Mouse (Mus musculus): Measurements from ENCODE around the gene Cnot11. TPM values are rescaled to one million over a fixed set of nuclear protein-coding genes. Genes with fewer than 3 reads are reported as not detected.

Gene Cnot11
- total RNA-seq, 2 experiments from 2014 or later: 22.8 to 26.4 TPM

GRCm38 (mm10) chr1:39515303-39515991 is 19.3 kb upstream of the Cnot11 start:
- intact Hi-C loops (cut with DNase I): no loop called here
- H3K27ac ChIP-seq: no peak overlapping the region
- TF ChIP-seq CTCF (IDR thresholded peaks at IDR 0.05): no peak
- H3K4me3 ChIP-seq: no peak overlapping the region
- DNase-seq (ENCODE audit: extremely low spot score in 1 of 2, low spot score in 2 of 2): no peak

GRCm38 (mm10) chr1:39521326-39521725 is 13.5 kb upstream of the Cnot11 start:
- intact Hi-C loops (cut with DNase I): loop anchor here (10.0 kb wide), 1 partner anchor 297 kb away; no protein-coding TSS in a partner anchor
- TF ChIP-seq CTCF (IDR thresholded peaks at IDR 0.05): no peak
- H3K27ac ChIP-seq: no peak overlapping the region
- DNase-seq (ENCODE audit: extremely low spot score in 1 of 2, low spot score in 2 of 2): no peak
- H3K4me3 ChIP-seq: no peak overlapping the region

- intact Hi-C loops (cut with DNase I): loop anchor here (2.0 to 10.0 kb wide), 2 partner anchors 130 to 298 kb away; no protein-coding TSS in a partner anchor
Measured at GRCm38 (mm10) chr1:39522519-39522918, 12.3 kb upstream of the Cnot11 start.

GRCm38 (mm10) chr1:39525763-39526162 is 9.0 kb upstream of the Cnot11 start:
- TF ChIP-seq CTCF (IDR thresholded peaks at IDR 0.05): no peak
- Histone ChIP-seq H3K27ac (no peak overlapping the region), H3K4me3 (no peak overlapping the region)
- DNase-seq (ENCODE audit: extremely low spot score in 1 of 2, low spot score in 2 of 2): no peak
- intact Hi-C loops (cut with DNase I): loop anchor here (10.0 kb wide), 1 partner anchor 301 kb away; no protein-coding TSS in a partner anchor

More at GRCm38 (mm10) chr1:39522519-39522918, 12.3 kb upstream of the Cnot11 start:
- DNase-seq (ENCODE audit: extremely low spot score in 1 of 2, low spot score in 2 of 2): no peak
- H3K27ac ChIP-seq: no peak overlapping the region
- H3K4me3 ChIP-seq: no peak overlapping the region
- peak; percentile 75 for TF ChIP-seq CTCF (IDR thresholded peaks at IDR 0.05)

DNA sequence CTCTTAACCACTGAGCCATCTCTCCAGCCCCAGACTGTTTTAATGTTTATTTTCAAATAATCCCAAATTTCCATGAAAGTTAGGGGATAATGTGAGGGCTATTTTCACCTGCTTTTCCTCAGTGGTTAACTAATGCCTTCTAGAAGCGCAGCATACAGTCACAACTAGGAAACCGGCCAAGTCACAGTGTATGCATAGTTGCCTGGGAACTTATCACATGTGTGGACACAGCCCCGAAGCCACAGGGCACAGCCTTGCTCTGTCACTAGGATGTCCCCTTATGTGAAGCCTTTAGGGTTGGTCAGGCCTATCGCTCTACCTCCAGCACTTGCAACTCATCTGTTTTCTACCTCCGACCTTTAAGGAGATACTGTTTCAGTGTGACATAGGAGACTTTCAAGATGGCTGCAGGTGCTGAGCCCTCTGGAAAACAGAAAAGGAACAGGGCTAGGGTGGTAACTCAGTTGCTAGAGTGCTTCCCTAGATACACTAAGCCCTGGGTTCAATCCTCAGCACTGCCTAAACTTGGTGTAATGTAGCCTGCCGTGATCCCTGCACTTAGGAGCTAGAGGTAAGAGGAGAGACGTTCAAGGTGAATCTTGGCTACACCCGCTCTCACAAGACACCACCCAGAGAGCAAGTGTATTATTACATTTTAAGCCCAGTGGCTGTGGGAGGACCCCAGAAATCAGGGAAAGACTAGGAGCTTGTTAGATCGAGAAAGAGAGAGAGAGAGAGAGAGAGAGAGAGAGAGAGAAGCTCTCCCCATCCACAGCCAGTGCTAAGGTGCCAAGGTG is 8.2 kb upstream of the Cnot11 start:
- TF ChIP-seq CTCF (IDR thresholded peaks at IDR 0.05): no peak
- H3K4me3 ChIP-seq: no peak overlapping the region
- no peak overlapping the region for H3K27ac ChIP-seq
- intact Hi-C loops (cut with DNase I): loop anchor here (10.0 kb wide), 1 partner anchor 302 kb away; no protein-coding TSS in a partner anchor
- no peak for DNase-seq (ENCODE audit: extremely low spot score in 1 of 2, low spot score in 2 of 2)

DNA sequence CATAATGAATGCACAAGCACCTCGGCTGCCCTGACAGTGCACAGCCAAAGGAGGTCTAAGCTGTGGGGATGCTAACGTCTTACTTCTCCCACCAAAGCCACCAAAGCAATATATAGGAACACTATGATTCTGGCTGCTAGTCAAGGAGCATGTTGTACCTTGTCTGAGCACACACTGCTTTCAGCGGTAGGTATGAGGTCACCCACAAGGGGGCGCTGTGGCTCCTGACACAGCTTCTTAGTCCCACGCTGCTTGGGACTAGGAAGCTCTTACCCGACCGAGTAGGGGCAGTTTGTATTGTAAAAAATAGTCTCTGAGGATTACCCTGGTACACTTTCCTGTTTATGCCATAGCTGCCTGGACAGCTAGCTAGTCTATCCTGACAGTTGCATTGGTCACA is 7.4 kb upstream of the Cnot11 start:
- Histone ChIP-seq H3K27ac (no peak overlapping the region), H3K4me3 (no peak overlapping the region)
- TF ChIP-seq CTCF (IDR thresholded peaks at IDR 0.05): peak; percentile 91
- peak; percentile 63 to 69 for DNase-seq (ENCODE audit: extremely low spot score in 1 of 2, low spot score in 2 of 2)
- intact Hi-C loops (cut with DNase I): loop anchor here (10.0 kb wide), 1 partner anchor 303 kb away; no protein-coding TSS in a partner anchor

- intact Hi-C loops (cut with DNase I): loop anchor here (10.0 kb wide), 1 partner anchor 304 kb away; no protein-coding TSS in a partner anchor
- TF ChIP-seq CTCF (IDR thresholded peaks at IDR 0.05): no peak
- DNase-seq (ENCODE audit: extremely low spot score in 1 of 2, low spot score in 2 of 2): no peak
- no peak overlapping the region for H3K4me3 ChIP-seq
- H3K27ac ChIP-seq: no peak overlapping the region
Measured at GRCm38 (mm10) chr1:39528319-39528718, 6.5 kb upstream of the Cnot11 start.

- peak; percentile 94 for TF ChIP-seq CTCF (IDR thresholded peaks at IDR 0.05)
- DNase-seq (ENCODE audit: extremely low spot score in 1 of 2, low spot score in 2 of 2): peak; percentile 77 to 83
- intact Hi-C loops (cut with DNase I): loop anchor here (2.0 to 10.0 kb wide), 2 partner anchors 336 to 530 kb away; partner anchors contain the start of gene Npas2
- Histone ChIP-seq H3K4me3 (no peak overlapping the region), H3K27ac (no peak overlapping the region)
Measured at GRCm38 (mm10) chr1:39530258-39530943, 4.4 kb upstream of the Cnot11 start.

DNA sequence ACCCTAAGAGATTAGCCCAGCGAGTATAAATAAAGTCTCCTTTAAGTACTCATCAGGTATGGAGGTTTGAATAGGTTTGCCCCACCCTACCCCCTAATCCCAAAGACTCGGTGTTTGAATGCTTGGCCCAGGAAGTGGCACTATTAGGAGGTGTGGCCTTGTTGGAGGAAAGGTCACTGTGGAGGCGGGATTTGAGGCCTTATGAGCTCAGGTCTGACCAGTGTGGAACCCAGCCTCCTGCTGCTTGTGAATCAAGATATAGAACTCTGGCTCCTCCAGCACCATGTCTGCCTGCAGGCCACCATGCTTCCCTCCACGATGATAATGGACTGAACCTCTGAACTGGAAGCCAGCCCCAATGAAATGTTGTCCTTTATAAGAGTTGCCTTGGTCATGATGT is 3.8 kb upstream of the Cnot11 start:
- Histone ChIP-seq H3K27ac (no peak overlapping the region), H3K4me3 (no peak overlapping the region)
- DNase-seq (ENCODE audit: extremely low spot score in 1 of 2, low spot score in 2 of 2): no peak
- no peak for TF ChIP-seq CTCF (IDR thresholded peaks at IDR 0.05)
- intact Hi-C loops (cut with DNase I): loop anchor here (2.0 to 10.0 kb wide), 2 partner anchors 336 to 530 kb away; partner anchors contain the start of gene Npas2

DNA sequence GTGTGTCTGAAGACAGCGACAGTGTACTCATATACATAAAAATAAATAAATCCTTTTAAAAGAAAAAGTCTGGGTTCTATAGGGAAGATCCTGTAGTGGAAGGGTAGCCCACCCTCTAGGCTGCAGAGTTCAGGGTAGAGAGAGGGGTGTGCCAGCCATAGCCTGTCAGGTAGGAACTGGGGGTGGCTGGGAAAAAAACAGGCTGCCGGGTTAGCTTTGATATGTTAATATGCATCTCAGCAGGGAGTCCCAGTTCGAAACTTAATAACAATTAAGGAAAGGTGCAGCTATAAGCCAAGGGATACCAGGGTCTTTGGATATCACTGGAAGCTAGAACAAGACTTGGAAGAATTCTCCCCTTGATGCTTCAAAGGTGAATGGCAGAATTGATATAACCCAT is 875 bp upstream of the Cnot11 start:
- no peak for TF ChIP-seq CTCF (IDR thresholded peaks at IDR 0.05)
- no peak overlapping the region for H3K27ac ChIP-seq
- intact Hi-C loops (cut with DNase I): loop anchor here (10.0 kb wide), 1 partner anchor 339 kb away; the partner anchor contains the start of gene Npas2
- H3K4me3 ChIP-seq: no peak overlapping the region
- no peak for DNase-seq (ENCODE audit: extremely low spot score in 1 of 2, low spot score in 2 of 2)

All from left cerebral cortex, adult 2 months (tissue).